Mouse (Mus musculus): ENCODE data around the gene Tns1. TPM values are rescaled to one million over a fixed set of nuclear protein-coding genes. Genes with fewer than 3 reads are reported as not detected.

Gene Tns1
- polyA plus RNA-seq, 1 experiment = 117 TPM

- Histone ChIP-seq H3K27me3 (ENCODE audit: control insufficient read depth, insufficient read depth, low read length) (no peaks in the 10 kb centered on the region), H3K36me3 (ENCODE audit: control insufficient read depth, insufficient read depth, low read length) (no peaks in the 10 kb centered on the region), H3K4me1 (replicated peaks; ENCODE audit: control insufficient read depth, insufficient read depth, low read length) (peaks cover 17% of the 10 kb centered on the region), H3K4me3 (ENCODE audit: control insufficient read depth, insufficient read depth, low read length) (no peak overlapping the region), H3K27ac (ENCODE audit: control insufficient read depth, insufficient read depth, low read length) (no peak overlapping the region)
- DNase-seq = no peak
- no peak for TF ChIP-seq CTCF (IDR thresholded peaks at IDR 0.05; ENCODE audit: borderline replicate concordance, control insufficient read depth, extremely low read depth, insufficient read depth, low read length, poor library complexity)
- no peak for TF ChIP-seq POLR2A (IDR thresholded peaks at IDR 0.05; ENCODE audit: control insufficient read depth, extremely low read depth, insufficient read depth, low read length, poor library complexity)
- 91% methylated on average over 10 of the region's 10 CpGs for WGBS
Measured at GRCm38 (mm10) chr1:74012706-74013105, 111.5 kb downstream of the Tns1 start.

- Histone ChIP-seq H3K36me3 (ENCODE audit: control insufficient read depth, insufficient read depth, low read length) (no peaks in the 10 kb centered on the region), H3K27me3 (ENCODE audit: control insufficient read depth, insufficient read depth, low read length) (no peaks in the 10 kb centered on the region), H3K4me1 (replicated peaks; ENCODE audit: control insufficient read depth, insufficient read depth, low read length) (peaks cover 15% of the 10 kb centered on the region), H3K4me3 (ENCODE audit: control insufficient read depth, insufficient read depth, low read length) (no peak overlapping the region), H3K27ac (ENCODE audit: control insufficient read depth, insufficient read depth, low read length) (no peak overlapping the region)
- DNase-seq = no peak
- TF ChIP-seq CTCF (IDR thresholded peaks at IDR 0.05; ENCODE audit: borderline replicate concordance, control insufficient read depth, extremely low read depth, insufficient read depth, low read length, poor library complexity) = no peak
- no peak for TF ChIP-seq POLR2A (IDR thresholded peaks at IDR 0.05; ENCODE audit: control insufficient read depth, extremely low read depth, insufficient read depth, low read length, poor library complexity)
- 94% methylated on average over 3 of the region's 3 CpGs for WGBS
Measured at GRCm38 (mm10) chr1:74009495-74009894, 114.8 kb downstream of the Tns1 start.

- H3K4me3 ChIP-seq (ENCODE audit: control insufficient read depth, insufficient read depth, low read length) = no peak overlapping the region
- TF ChIP-seq CTCF (IDR thresholded peaks at IDR 0.05; ENCODE audit: borderline replicate concordance, control insufficient read depth, extremely low read depth, insufficient read depth, low read length, poor library complexity) = no peak
- no peak for TF ChIP-seq POLR2A (IDR thresholded peaks at IDR 0.05; ENCODE audit: control insufficient read depth, extremely low read depth, insufficient read depth, low read length, poor library complexity)
- H3K4me1 ChIP-seq (replicated peaks; ENCODE audit: control insufficient read depth, insufficient read depth, low read length) = peaks cover 15% of the 10 kb centered on the region
- DNase-seq = no peak
- no peaks in the 10 kb centered on the region for H3K36me3 ChIP-seq (ENCODE audit: control insufficient read depth, insufficient read depth, low read length)
- no peaks in the 10 kb centered on the region for H3K27me3 ChIP-seq (ENCODE audit: control insufficient read depth, insufficient read depth, low read length)
- WGBS = 96% methylated on average over 3 of the region's 3 CpGs
- H3K27ac ChIP-seq (ENCODE audit: control insufficient read depth, insufficient read depth, low read length) = no peak overlapping the region
Measured at GRCm38 (mm10) chr1:74008966-74009365, 115.3 kb downstream of the Tns1 start.

- 35% methylated on average over 5 of the region's 5 CpGs for WGBS
- Histone ChIP-seq H3K27ac (ENCODE audit: control insufficient read depth, insufficient read depth, low read length) (no peak overlapping the region), H3K27me3 (ENCODE audit: control insufficient read depth, insufficient read depth, low read length) (no peaks in the 10 kb centered on the region), H3K4me3 (ENCODE audit: control insufficient read depth, insufficient read depth, low read length) (no peak overlapping the region), H3K36me3 (ENCODE audit: control insufficient read depth, insufficient read depth, low read length) (no peaks in the 10 kb centered on the region), H3K4me1 (replicated peaks; ENCODE audit: control insufficient read depth, insufficient read depth, low read length) (peaks cover 15% of the 10 kb centered on the region)
- TF ChIP-seq CTCF (IDR thresholded peaks at IDR 0.05; ENCODE audit: borderline replicate concordance, control insufficient read depth, extremely low read depth, insufficient read depth, low read length, poor library complexity) (no peak), POLR2A (IDR thresholded peaks at IDR 0.05; ENCODE audit: control insufficient read depth, extremely low read depth, insufficient read depth, low read length, poor library complexity) (no peak)
- DNase-seq = no peak
Measured at GRCm38 (mm10) chr1:74008498-74008897, 115.8 kb downstream of the Tns1 start.

- Histone ChIP-seq H3K4me1 (replicated peaks; ENCODE audit: control insufficient read depth, insufficient read depth, low read length) (peaks cover 15% of the 10 kb centered on the region), H3K36me3 (ENCODE audit: control insufficient read depth, insufficient read depth, low read length) (no peaks in the 10 kb centered on the region), H3K4me3 (ENCODE audit: control insufficient read depth, insufficient read depth, low read length) (no peak overlapping the region), H3K27me3 (ENCODE audit: control insufficient read depth, insufficient read depth, low read length) (no peaks in the 10 kb centered on the region), H3K27ac (ENCODE audit: control insufficient read depth, insufficient read depth, low read length) (no peak overlapping the region)
- DNase-seq = no peak
- 18% methylated on average over 7 of the region's 7 CpGs for whole genome bisulfite sequencing
- TF ChIP-seq POLR2A (IDR thresholded peaks at IDR 0.05; ENCODE audit: control insufficient read depth, extremely low read depth, insufficient read depth, low read length, poor library complexity) (no peak), CTCF (IDR thresholded peaks at IDR 0.05; ENCODE audit: borderline replicate concordance, control insufficient read depth, extremely low read depth, insufficient read depth, low read length, poor library complexity) (no peak)
Measured at GRCm38 (mm10) chr1:74007398-74008050, 116.7 kb downstream of the Tns1 start.

- Histone ChIP-seq H3K27me3 (ENCODE audit: control insufficient read depth, insufficient read depth, low read length) (no peaks in the 10 kb centered on the region), H3K27ac (ENCODE audit: control insufficient read depth, insufficient read depth, low read length) (no peak overlapping the region), H3K4me3 (ENCODE audit: control insufficient read depth, insufficient read depth, low read length) (no peak overlapping the region), H3K4me1 (replicated peaks; ENCODE audit: control insufficient read depth, insufficient read depth, low read length) (peaks cover 15% of the 10 kb centered on the region), H3K36me3 (ENCODE audit: control insufficient read depth, insufficient read depth, low read length) (no peaks in the 10 kb centered on the region)
- DNase-seq = no peak
- WGBS = 91% methylated on average over 3 of the region's 3 CpGs
- TF ChIP-seq POLR2A (IDR thresholded peaks at IDR 0.05; ENCODE audit: control insufficient read depth, extremely low read depth, insufficient read depth, low read length, poor library complexity) (no peak), CTCF (IDR thresholded peaks at IDR 0.05; ENCODE audit: borderline replicate concordance, control insufficient read depth, extremely low read depth, insufficient read depth, low read length, poor library complexity) (no peak)
Measured at GRCm38 (mm10) chr1:74005020-74005419, 119.2 kb downstream of the Tns1 start.

GRCm38 (mm10) chr1:74003723-74004122 lies 120.5 kb downstream of the Tns1 start:
- 98% methylated on average over 2 of the region's 2 CpGs for WGBS
- H3K4me3 ChIP-seq (ENCODE audit: control insufficient read depth, insufficient read depth, low read length) = no peak overlapping the region
- no peak overlapping the region for H3K27ac ChIP-seq (ENCODE audit: control insufficient read depth, insufficient read depth, low read length)
- TF ChIP-seq CTCF (IDR thresholded peaks at IDR 0.05; ENCODE audit: borderline replicate concordance, control insufficient read depth, extremely low read depth, insufficient read depth, low read length, poor library complexity) (no peak), POLR2A (IDR thresholded peaks at IDR 0.05; ENCODE audit: control insufficient read depth, extremely low read depth, insufficient read depth, low read length, poor library complexity) (no peak)
- no peaks in the 10 kb centered on the region for H3K36me3 ChIP-seq (ENCODE audit: control insufficient read depth, insufficient read depth, low read length)
- peaks cover 12% of the 10 kb centered on the region for H3K4me1 ChIP-seq (replicated peaks; ENCODE audit: control insufficient read depth, insufficient read depth, low read length)
- no peaks in the 10 kb centered on the region for H3K27me3 ChIP-seq (ENCODE audit: control insufficient read depth, insufficient read depth, low read length)
- no peak for DNase-seq
